Mouse (Mus musculus) hindbrain, postnatal 0 days (tissue): Measurements from ENCODE around the gene Nck2. TPM values are rescaled to one million over a fixed set of nuclear protein-coding genes. Genes with fewer than 3 reads are reported as not detected.
"Not testable (repeated sequence)": the region's sequence is repeated elsewhere in the genome, so short reads cannot be mapped to it uniquely, and the experiment has no call there.

Source experiments
- ATAC-seq: fragments of 200-750 bp; cut with Nextera tagmentation; 2 replicates; pipeline ENCODE4 v1.8.0; 2017; ENCODE audit warnings: mild to moderate bottlenecking, moderate TSS enrichment, moderate library complexity
- DNase-seq: peaks from one replicate; pipeline ENCODE4 v3.0.0-alpha.2; 2015; ENCODE audit warnings: low spot score
- H3K27ac ChIP-seq: fragments of 300-500 bp; sonication (generic); 2 replicates; pipeline ENCODE4 v1.5.1; 2014; ENCODE audit warnings: mild to moderate bottlenecking
- H3K27me3 ChIP-seq: fragments of 300-500 bp; sonication (generic); 2 replicates; pipeline ENCODE4 v1.6.1; 2014; ENCODE audit warnings: low read length, mixed read lengths; ENCODE audit not compliant: insufficient read depth
- H3K36me3 ChIP-seq: fragments of 300-500 bp; sonication (generic); 2 replicates; pipeline ENCODE4 v1.6.1; 2014; ENCODE audit warnings: low read length, mixed read lengths; ENCODE audit not compliant: insufficient read depth
- H3K4me1 ChIP-seq: fragments of 300-500 bp; sonication (generic); 2 replicates; pipeline ENCODE4 v1.6.1; 2014; ENCODE audit warnings: antibody characterized with exemption, low read length, mixed read lengths; ENCODE audit not compliant: insufficient read depth
- H3K4me2 ChIP-seq: fragments of 300-500 bp; sonication (generic); 2 replicates; pipeline ENCODE4 v1.6.1; 2014; ENCODE audit warnings: low read depth, mild to moderate bottlenecking, low read length, moderate library complexity, mixed read lengths
- H3K4me3 ChIP-seq: fragments of 300-500 bp; sonication (generic); 2 replicates; pipeline ENCODE4 v1.5.1; 2014; ENCODE audit warnings: low read length
- H3K9ac ChIP-seq: fragments of 300-500 bp; sonication (generic); replicated peaks from 2 replicates; pipeline ENCODE4 v1.6.1; 2014; ENCODE audit warnings: mild to moderate bottlenecking, low read length, moderate library complexity, mixed read lengths
- H3K9me3 ChIP-seq: fragments of 300-500 bp; sonication (generic); 2 replicates; pipeline ENCODE4 v1.6.1; 2016; ENCODE audit warnings: low read length, mixed read lengths
- CTCF ChIP-seq: IDR thresholded peaks from 2 replicates; pipeline ENCODE4 v1.5.1; 2016; ENCODE audit warnings: antibody characterized with exemption, control low read depth, low read depth
- WGBS: fragments of 180-500 bp; shearing (Covaris S2); extraction: QIAGEN DNeasy Blood & Tissue Kit; methylation state at CpG from one replicate; pipeline ENCODE4 v1.1.7; 2014; 5-methylcytosine and 5-hydroxymethylcytosine counted together
- polyA plus RNA-seq: library from polyadenylated mRNA; unstranded; fragments of >200 nt; fragmentation: Nextera tagmentation; extraction: Ambion mirVana; gene quantifications from 2 replicates; pipeline ENCODE4 v1.2.1, GENCODE M21; 2015
- total RNA-seq: library from RNA; depleted of rRNA; stranded (reverse); fragments of >200 nt; gene quantifications from 2 replicates; pipeline ENCODE4 v1.2.3, GENCODE M21; 2014

Gene Nck2
- total and polyA plus RNA-seq, 2 experiments from 2014 or later, result 32.2 to 65.1 TPM

DNA sequence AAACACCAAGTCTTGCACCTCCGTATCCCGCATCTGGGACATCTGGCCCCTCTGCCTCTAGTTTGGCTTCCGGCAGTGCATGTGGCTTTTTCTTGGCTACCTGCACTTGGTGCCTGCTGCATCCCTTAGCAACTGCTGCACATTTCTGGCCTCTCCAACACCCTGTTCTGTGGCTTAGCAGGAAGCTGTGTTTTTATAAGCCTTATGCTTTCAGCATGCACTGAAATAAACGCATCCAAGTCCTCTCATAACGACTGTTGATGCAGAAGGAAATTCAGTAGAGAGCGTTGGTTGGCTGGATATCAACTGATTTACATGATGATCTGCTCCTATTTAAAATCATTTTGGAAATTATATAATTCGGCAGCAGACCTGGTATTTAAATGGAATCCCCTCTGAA is 86.9 kb downstream of the Nck2 start:
- DNase-seq, result no peak
- no peak overlapping the region for H3K27ac ChIP-seq

DNA sequence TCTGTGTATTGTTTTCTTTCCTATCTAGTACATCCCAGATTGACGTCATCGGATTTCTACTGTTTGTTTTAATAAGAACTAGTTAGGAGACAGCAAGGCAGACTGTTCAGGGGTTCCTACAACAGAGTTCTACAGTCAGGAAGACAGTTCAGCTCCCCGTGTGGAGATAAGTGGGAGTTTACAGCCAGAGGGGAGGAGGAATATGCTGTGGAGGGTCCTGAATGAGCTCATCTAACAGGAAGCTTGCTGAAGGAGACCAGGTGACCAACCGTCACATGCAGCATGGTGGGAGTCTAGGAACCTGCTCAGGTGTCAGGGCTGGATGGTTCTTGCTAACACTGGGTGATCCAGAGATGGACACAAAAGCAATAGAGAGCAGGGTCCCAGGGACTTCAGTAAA is 87.9 kb downstream of the Nck2 start:
- Histone ChIP-seq H3K36me3 (no peaks in the 10 kb centered on the region), H3K9me3 (no peaks in the 10 kb centered on the region), H3K4me3 (no peak overlapping the region), H3K4me1 (peaks cover 21% of the 10 kb centered on the region), H3K9ac (no peak overlapping the region), H3K4me2 (no peak overlapping the region), H3K27me3 (no peaks in the 10 kb centered on the region), H3K27ac (no peak overlapping the region)
- TF ChIP-seq CTCF, result 0 out of 2 replicates have a peak, but pooled peaks have one; percentile 22
- ATAC-seq (peak; percentile 62; the same call in 1 of the 2 replicates), DNase-seq (no peak)
- 79% methylated on average over 4 of the region's 4 CpGs for WGBS

More for the DNA sequence above, 86.9 kb downstream of the Nck2 start:
- 0 out of 2 replicates have a peak, but pooled peaks have one; percentile 13 for ATAC-seq
- Histone ChIP-seq H3K4me1 (peaks cover 21% of the 10 kb centered on the region), H3K36me3 (no peaks in the 10 kb centered on the region), H3K9ac (no peak overlapping the region), H3K9me3 (no peaks in the 10 kb centered on the region), H3K27me3 (no peaks in the 10 kb centered on the region), H3K4me3 (no peak overlapping the region), H3K4me2 (no peak overlapping the region)
- no peak for TF ChIP-seq CTCF
- WGBS, result 38% methylated on average over 7 of the region's 7 CpGs

DNA sequence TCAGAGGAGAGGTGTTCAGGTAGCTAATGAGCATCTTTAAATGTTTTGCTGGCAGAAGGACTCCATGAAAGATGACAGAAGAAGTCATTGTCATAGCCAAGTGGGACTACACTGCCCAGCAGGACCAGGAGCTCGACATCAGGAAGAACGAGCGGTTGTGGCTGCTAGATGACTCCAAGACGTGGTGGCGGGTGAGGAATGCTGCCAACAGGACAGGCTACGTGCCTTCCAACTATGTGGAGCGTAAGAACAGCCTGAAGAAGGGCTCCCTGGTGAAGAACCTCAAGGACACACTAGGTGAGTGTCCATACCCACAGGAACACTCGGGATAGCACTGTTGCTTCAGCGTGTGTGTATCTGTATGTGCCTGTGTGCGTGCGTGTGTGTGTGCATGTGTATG is 89.1 kb downstream of the Nck2 start:
- ATAC-seq, result peak; percentile 57
- not testable (repeated sequence) for DNase-seq, H3K27me3 ChIP-seq, H3K4me2 ChIP-seq, H3K4me3 ChIP-seq, H3K36me3 ChIP-seq, H3K9ac ChIP-seq, H3K27ac ChIP-seq, H3K9me3 ChIP-seq
- H3K4me1 ChIP-seq, result peaks cover 21% of the 10 kb centered on the region
- 79% methylated on average over 11 of the region's 11 CpGs for WGBS

DNA sequence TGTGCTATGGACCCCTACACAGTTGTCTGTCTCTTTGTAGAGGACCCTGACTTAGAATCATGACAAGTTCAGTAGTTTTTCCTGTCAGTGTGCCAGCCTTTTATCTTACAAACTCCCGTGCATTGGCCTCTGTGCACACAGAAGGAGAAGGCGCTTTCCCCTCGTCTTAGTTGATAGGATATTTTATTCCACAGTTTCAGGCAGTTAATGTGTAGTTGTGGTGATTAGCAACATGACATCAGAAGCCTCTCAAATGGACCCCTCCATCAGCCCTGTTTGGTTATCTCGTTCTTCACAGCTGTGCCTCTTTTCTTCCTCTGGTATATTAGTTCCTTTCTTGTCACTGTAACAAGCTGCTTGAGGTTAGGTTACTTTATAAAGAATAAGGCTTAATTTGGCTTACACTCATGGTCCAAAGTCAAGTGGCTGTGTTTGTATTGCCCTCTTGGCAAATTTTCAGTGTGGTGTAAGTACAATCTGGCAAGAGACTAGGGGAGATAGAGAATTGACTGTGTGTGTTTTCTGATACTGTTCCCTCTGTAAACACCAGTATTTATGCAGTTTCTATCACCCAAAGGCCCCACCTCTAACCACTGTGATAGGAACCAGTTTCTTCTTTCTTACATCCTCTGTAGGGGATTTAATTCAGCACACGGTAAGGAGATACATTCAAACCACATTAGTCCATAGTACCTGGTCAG is 89.8 kb downstream of the Nck2 start:
- Histone ChIP-seq H3K4me3 (no peak overlapping the region), H3K9me3 (no peaks in the 10 kb centered on the region), H3K36me3 (no peaks in the 10 kb centered on the region), H3K27ac (no peak overlapping the region), H3K9ac (no peak overlapping the region), H3K4me2 (no peak overlapping the region), H3K27me3 (no peaks in the 10 kb centered on the region), H3K4me1 (peaks cover 21% of the 10 kb centered on the region)
- no peak for TF ChIP-seq CTCF
- WGBS, result 79% methylated on average over 5 of the region's 5 CpGs
- ATAC-seq (no peak), DNase-seq (no peak)

DNA sequence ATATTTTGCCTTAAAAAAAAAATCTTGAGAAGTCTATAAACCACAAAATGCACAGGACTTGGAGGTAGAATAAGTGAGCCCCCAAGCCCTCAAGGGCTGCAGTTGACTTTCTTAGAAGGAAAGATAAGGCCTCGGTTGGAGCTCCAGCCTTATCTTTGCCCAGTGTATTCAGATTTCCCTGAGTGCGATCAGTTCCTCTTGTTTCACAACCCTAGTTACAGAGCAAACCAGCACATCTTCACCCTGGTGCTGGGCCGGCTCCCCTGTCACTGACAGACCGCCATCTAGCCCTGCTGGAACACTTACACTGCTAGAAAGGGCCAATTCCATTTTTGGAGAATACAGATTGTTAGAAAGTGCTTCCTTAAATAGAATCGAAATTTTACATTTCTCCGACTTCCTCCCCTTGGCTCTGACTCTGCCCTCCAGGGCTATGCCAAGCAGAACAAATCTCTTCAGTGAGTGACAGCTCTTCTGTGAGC is 91.2 kb downstream of the Nck2 start:
- ATAC-seq (no peak), DNase-seq (no peak)
- H3K9me3 ChIP-seq, result no peaks in the 10 kb centered on the region
- TF ChIP-seq CTCF, result no peak
- no peak overlapping the region for H3K9ac ChIP-seq
- no peaks in the 10 kb centered on the region for H3K27me3 ChIP-seq
- no peaks in the 10 kb centered on the region for H3K36me3 ChIP-seq
- peaks cover 16% of the 10 kb centered on the region for H3K4me1 ChIP-seq
- no peak overlapping the region for H3K4me3 ChIP-seq
- peak overlapping the region; percentile 32; the same call in 1 of the 2 replicates for H3K27ac ChIP-seq
- H3K4me2 ChIP-seq, result no peak overlapping the region
- WGBS, result 67% methylated on average over 6 of the region's 6 CpGs

DNA sequence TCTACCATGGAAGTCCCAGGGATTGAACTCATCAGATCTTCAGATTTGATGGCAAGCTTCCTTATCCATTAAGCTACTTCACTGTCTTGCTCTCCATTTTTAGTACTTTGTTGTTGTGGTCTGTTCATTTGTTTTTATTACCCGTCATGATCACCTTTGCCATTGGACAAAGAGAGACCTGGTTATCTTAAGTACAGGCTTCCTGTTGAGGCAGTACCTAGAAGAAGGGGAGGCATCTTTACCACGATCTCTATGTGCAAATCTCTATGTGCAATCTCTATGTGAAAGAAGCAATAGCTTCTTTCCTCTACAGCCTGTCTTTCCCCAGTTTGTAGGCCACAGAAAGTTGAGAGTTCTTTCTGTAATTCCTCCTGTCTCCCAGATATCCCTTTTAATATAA is 91.9 kb downstream of the Nck2 start:
- no peak for ATAC-seq

DNA sequence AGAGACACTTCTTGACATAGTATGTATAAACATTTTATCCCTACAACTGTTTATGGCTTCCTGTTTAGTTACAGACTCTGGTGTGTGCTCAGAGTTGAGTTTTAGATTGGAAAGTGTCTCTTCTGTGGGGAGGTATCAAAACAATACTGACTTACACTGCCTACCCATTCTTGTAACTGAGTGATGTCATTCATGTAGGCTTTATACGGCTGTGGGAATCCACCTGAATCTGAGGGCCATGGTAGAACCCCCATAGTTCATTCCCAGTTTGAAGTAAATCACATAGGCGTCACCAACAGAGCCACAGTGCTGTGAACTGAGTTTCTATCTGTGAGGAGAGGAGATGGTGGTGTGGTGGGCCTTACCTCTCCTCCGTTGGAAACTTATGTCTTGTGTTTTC is 92.6 kb downstream of the Nck2 start:
- WGBS, result 92% methylated on average over 3 of the region's 3 CpGs
- no peak for ATAC-seq
- no peaks in the 10 kb centered on the region for H3K27me3 ChIP-seq

More for the DNA sequence above, 91.9 kb downstream of the Nck2 start:
- peaks cover 11% of the 10 kb centered on the region for H3K4me1 ChIP-seq
- WGBS, result 92% methylated on average over 2 of the region's 2 CpGs
- no peaks in the 10 kb centered on the region for H3K27me3 ChIP-seq
- no peak overlapping the region for H3K4me3 ChIP-seq
- no peaks in the 10 kb centered on the region for H3K9me3 ChIP-seq
- no peaks in the 10 kb centered on the region for H3K36me3 ChIP-seq
- no peak overlapping the region for H3K4me2 ChIP-seq
- H3K9ac ChIP-seq, result no peak overlapping the region
- DNase-seq, result no peak
- no peak for TF ChIP-seq CTCF
- no peak overlapping the region for H3K27ac ChIP-seq

More for the DNA sequence above, 92.6 kb downstream of the Nck2 start:
- Histone ChIP-seq H3K27ac (no peak overlapping the region), H3K36me3 (no peaks in the 10 kb centered on the region), H3K4me1 (0 out of 2 replicates have a peak, but pooled peaks cover 9% of the 10 kb centered on the region), H3K9ac (no peak overlapping the region), H3K4me2 (no peak overlapping the region), H3K4me3 (no peak overlapping the region), H3K9me3 (no peaks in the 10 kb centered on the region)
- DNase-seq, result no peak
- TF ChIP-seq CTCF, result no peak
